Comparison of ENCODE assay signal across 31 mouse cellular contexts in genomic region chr8:125705816-125706215, GRCm38 (mm10). TPM values are rescaled to one million over a fixed set of nuclear protein-coding genes. Genes with fewer than 3 reads are reported as not detected.
"Had no signal": no experiment of that assay in that cellular context is flagged by ENCODE, and none has a peak within 500 bp of the region (broad histone marks: within the 10 kb centered on the region; RNA-seq: fewer than 3 reads in every experiment).

No protein-coding gene starts in this region.

- ATAC-seq: liver, embryonic 12.5 days; liver, postnatal 0 days; lung, postnatal 0 days; midbrain, embryonic 13.5 days; midbrain, embryonic 15.5 days; midbrain, embryonic 16.5 days had no signal

- H3K27ac ChIP-seq: limb, embryonic 10.5 days; limb, embryonic 12.5 days; limb, embryonic 13.5 days; limb, embryonic 15.5 days; liver, embryonic 12.5 days; liver, embryonic 13.5 days; liver, embryonic 14.5 days; liver, embryonic 15.5 days; lung, embryonic 15.5 days; macrophage; midbrain, embryonic 12.5 days; midbrain, embryonic 13.5 days; midbrain, embryonic 15.5 days; neural tube, embryonic 12.5 days; neural tube, embryonic 13.5 days had no signal

- DNase-seq: left cerebral cortex, postnatal 4 days; liver; liver, embryonic 13.5 days; liver, postnatal 0 days; lung, adult 18-20 months; lung, adult 2 months; lung, embryonic 14.5 days; lung, postnatal 10 days; lung, postnatal 14 days; lung, postnatal 36 days; lung, postnatal 4 days had no signal

- H3K4me1 ChIP-seq: limb, embryonic 10.5 days; lung, embryonic 15.5 days; megakaryocyte, embryonic 14.5 days; midbrain, embryonic 15.5 days; neural tube, embryonic 12.5 days had no signal

- H3K4me3 ChIP-seq: limb, embryonic 10.5 days; limb, embryonic 12.5 days; limb, embryonic 13.5 days; limb, embryonic 15.5 days; liver, embryonic 12.5 days; liver, embryonic 13.5 days; liver, embryonic 15.5 days; lung, embryonic 15.5 days; megakaryocyte, embryonic 14.5 days; midbrain, embryonic 12.5 days; midbrain, embryonic 13.5 days; midbrain, embryonic 15.5 days; myocyte; neural tube, embryonic 12.5 days; neural tube, embryonic 13.5 days had no signal

- H3K27me3 ChIP-seq: limb, embryonic 12.5 days; limb, embryonic 13.5 days; limb, embryonic 15.5 days; liver, embryonic 12.5 days; liver, embryonic 13.5 days; liver, embryonic 15.5 days; lung, embryonic 15.5 days; megakaryocyte, embryonic 14.5 days; midbrain, embryonic 12.5 days; midbrain, embryonic 13.5 days; midbrain, embryonic 15.5 days; neural tube, embryonic 12.5 days; neural tube, embryonic 13.5 days had no signal

- H3K9me3 ChIP-seq: limb, embryonic 10.5 days; limb, embryonic 12.5 days; limb, embryonic 13.5 days; limb, embryonic 15.5 days; liver, embryonic 12.5 days; liver, embryonic 13.5 days; liver, embryonic 15.5 days; lung, embryonic 15.5 days; midbrain, embryonic 12.5 days; midbrain, embryonic 13.5 days; midbrain, embryonic 15.5 days; neural tube, embryonic 12.5 days; neural tube, embryonic 13.5 days had no signal

- H3K36me3 ChIP-seq: limb, embryonic 10.5 days; limb, embryonic 12.5 days; limb, embryonic 13.5 days; limb, embryonic 15.5 days; liver, embryonic 12.5 days; liver, embryonic 13.5 days; liver, embryonic 15.5 days; lung, embryonic 15.5 days; midbrain, embryonic 12.5 days; midbrain, embryonic 13.5 days; midbrain, embryonic 15.5 days; neural tube, embryonic 12.5 days; neural tube, embryonic 13.5 days had no signal

- H3K9ac ChIP-seq: limb, embryonic 12.5 days; limb, embryonic 13.5 days; limb, embryonic 15.5 days; liver, embryonic 12.5 days; liver, embryonic 13.5 days; liver, embryonic 14.5 days; liver, embryonic 15.5 days; liver, postnatal 0 days; lung, embryonic 14.5 days; lung, embryonic 15.5 days; midbrain, embryonic 12.5 days; midbrain, embryonic 13.5 days; midbrain, embryonic 15.5 days; neural tube, embryonic 12.5 days; neural tube, embryonic 13.5 days had no signal

- H3K4me2 ChIP-seq: limb, embryonic 12.5 days; limb, embryonic 13.5 days; limb, embryonic 15.5 days; liver, embryonic 11.5 days; liver, embryonic 12.5 days; liver, embryonic 13.5 days; liver, embryonic 15.5 days; lung, embryonic 14.5 days; lung, embryonic 15.5 days; midbrain, embryonic 11.5 days; midbrain, embryonic 12.5 days; midbrain, embryonic 13.5 days; midbrain, embryonic 15.5 days; neural tube, embryonic 12.5 days; neural tube, embryonic 13.5 days had no signal

RNA-seq across cellular contexts. Expression of gene Map10, which starts 36.2 kb away (rescaled TPM):
- polyA plus RNA-seq: myocyte had no signal
